Mouse (Mus musculus) testis, adult 2 months (tissue): Measurements from ENCODE around the gene Dda1.

Source experiments
- CTCF ChIP-seq: fragments of 200-500 bp; IDR thresholded peaks from 2 replicates; pipeline ENCODE4 v1.5.1; 2012; ENCODE audit warnings: low read depth, mild to moderate bottlenecking, inconsistent platforms, low read length, moderate library complexity; ENCODE audit not compliant: control insufficient read depth, insufficient read depth, insufficient replicate concordance
- POLR2A ChIP-seq: fragments of 200-500 bp; IDR thresholded peaks from 2 replicates; pipeline ENCODE4 v1.6.1; 2012; ENCODE audit warnings: low read depth, mild to moderate bottlenecking, inconsistent platforms, low read length, moderate library complexity; ENCODE audit not compliant: control insufficient read depth

DNA sequence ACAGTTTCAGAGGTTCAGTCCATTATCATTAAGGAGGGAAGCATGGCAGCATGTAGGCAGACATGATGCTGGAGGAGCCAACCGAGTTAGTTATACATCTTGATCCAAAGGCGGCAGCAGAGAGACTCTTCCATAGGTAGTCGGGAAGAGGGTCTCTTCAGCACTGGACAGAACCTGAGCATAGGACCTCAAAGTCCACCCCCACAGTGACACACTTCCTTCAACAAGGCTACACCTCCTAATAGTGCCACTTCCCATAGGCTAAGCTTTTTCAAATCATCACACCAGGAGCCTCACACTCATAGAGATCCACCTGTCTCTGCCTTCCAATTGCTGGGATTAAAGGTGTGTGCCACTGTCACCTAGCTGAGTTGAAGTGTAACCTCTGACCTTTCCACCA, 32.0 kb upstream of the Dda1 start:
- TF ChIP-seq CTCF (no peak), POLR2A (no peak)
